Mouse (Mus musculus) G1E (cell line): Measurements from ENCODE around the gene 1700001P01Rik. TPM values are rescaled to one million over a fixed set of nuclear protein-coding genes. Genes with fewer than 3 reads are reported as not detected.

Experiments used
- ATAC-seq: 2 replicates; pipeline ENCODE4 v1.8.0; 2016; ENCODE audit warnings: mild to moderate bottlenecking; ENCODE audit not compliant: insufficient number of reproducible peaks, poor library complexity, low FRiP score, severe bottlenecking; ENCODE audit errors: extremely low read depth
- DNase-seq: peaks from one replicate; pipeline ENCODE4 v3.0.0; 2012; ENCODE audit warnings: low spot score
- H3K27me3 ChIP-seq: 2 replicates; pipeline ENCODE4 v1.6.1; 2012; ENCODE audit warnings: mild to moderate bottlenecking, low read length, inconsistent platforms; ENCODE audit not compliant: insufficient read depth
- H3K36me3 ChIP-seq: replicated peaks from 2 replicates; pipeline ENCODE3; 2012; ENCODE audit warnings: mild to moderate bottlenecking, inconsistent platforms
- H3K4me1 ChIP-seq: 2 replicates; pipeline ENCODE4 v1.6.1; 2012; ENCODE audit warnings: low read depth, low read length, inconsistent platforms, mixed read lengths; ENCODE audit not compliant: insufficient read depth
- H3K4me3 ChIP-seq: 2 replicates; pipeline ENCODE4 v1.5.1; 2012; ENCODE audit warnings: low read depth, mild to moderate bottlenecking, inconsistent platforms, low read length, moderate library complexity, mixed read lengths
- H3K9me3 ChIP-seq: replicated peaks from 2 replicates; pipeline ENCODE4 v1.6.1; 2012; ENCODE audit warnings: inconsistent platforms
- CTCF ChIP-seq: IDR thresholded peaks from 2 replicates; pipeline ENCODE4 v1.5.1; 2012; ENCODE audit warnings: low read depth, low read length, inconsistent platforms, mixed read lengths
- GATA1 ChIP-seq: IDR thresholded peaks from 2 replicates; pipeline ENCODE4 v1.6.1; 2012; ENCODE audit warnings: borderline replicate concordance, low read length, inconsistent platforms, mixed read lengths
- GATA2 ChIP-seq: IDR thresholded peaks from 2 replicates; pipeline ENCODE4 v1.6.1; 2012; ENCODE audit warnings: low read depth, low read length, inconsistent platforms, borderline replicate concordance
- POLR2AphosphoS5 ChIP-seq: IDR thresholded peaks from 2 replicates; pipeline ENCODE4 v1.6.1; 2012; ENCODE audit warnings: low read depth, low read length, inconsistent platforms; ENCODE audit not compliant: insufficient replicate concordance
- TAL1 ChIP-seq: conservative IDR thresholded peaks from 2 replicates; pipeline ENCODE4 v1.6.1; 2012; ENCODE audit warnings: low read depth, low read length, inconsistent platforms, mixed read lengths
- polyA plus RNA-seq: library from polyadenylated mRNA; stranded (reverse); fragments of >175 nt; gene quantifications from 2 replicates; pipeline ENCODE4 v1.2.3, GENCODE M21; 2012
- total RNA-seq, 2 experiments: library from RNA; stranded (forward) in 1 of 2; stranded (reverse) in 1 of 2; fragments of 200-1000 nt in 1 of 2; fragments of >200 nt in 1 of 2; fragmentation: Nextera tagmentation in 1 of 2; gene quantifications; 2 replicates each; pipeline ENCODE4 v1.2.3; 2014 to 2017

1700001P01Rik gene
- total and polyA plus RNA-seq, 3 experiments: 0.09 to 0.33 TPM; not detected in 1

DNA sequence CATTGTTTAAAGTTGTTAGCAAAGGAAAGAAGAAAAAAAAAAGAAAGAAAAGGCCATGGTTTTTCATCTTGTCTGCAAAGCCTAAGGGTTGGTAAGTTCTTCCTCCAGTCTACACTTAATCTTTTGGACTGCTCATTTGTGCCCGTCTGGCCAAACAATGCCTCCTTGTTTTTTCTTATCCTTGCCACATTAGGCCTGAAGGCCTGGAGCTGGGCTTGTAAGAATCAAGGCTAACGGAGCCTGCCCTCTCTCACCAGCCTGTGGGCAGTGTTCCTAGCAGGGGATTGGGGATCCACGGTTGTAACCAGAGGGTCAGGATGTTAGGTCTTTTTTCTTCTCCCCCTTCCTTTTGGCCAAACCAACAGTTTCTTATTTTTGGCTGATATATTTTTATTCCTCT, 35.3 kb upstream of the 1700001P01Rik start:
- peaks cover 96% of the 10 kb centered on the region for H3K36me3 ChIP-seq
- H3K27me3 ChIP-seq: no peaks in the 10 kb centered on the region
- TF ChIP-seq TAL1 (no peak), GATA1 (no peak), POLR2AphosphoS5 (no peak), CTCF (no peak), GATA2 (no peak)
- peaks cover 34% of the 10 kb centered on the region for H3K4me1 ChIP-seq
- no peak overlapping the region for H3K4me3 ChIP-seq
- ATAC-seq (no peak), DNase-seq (no peak)
- H3K9me3 ChIP-seq: no peaks in the 10 kb centered on the region

DNA sequence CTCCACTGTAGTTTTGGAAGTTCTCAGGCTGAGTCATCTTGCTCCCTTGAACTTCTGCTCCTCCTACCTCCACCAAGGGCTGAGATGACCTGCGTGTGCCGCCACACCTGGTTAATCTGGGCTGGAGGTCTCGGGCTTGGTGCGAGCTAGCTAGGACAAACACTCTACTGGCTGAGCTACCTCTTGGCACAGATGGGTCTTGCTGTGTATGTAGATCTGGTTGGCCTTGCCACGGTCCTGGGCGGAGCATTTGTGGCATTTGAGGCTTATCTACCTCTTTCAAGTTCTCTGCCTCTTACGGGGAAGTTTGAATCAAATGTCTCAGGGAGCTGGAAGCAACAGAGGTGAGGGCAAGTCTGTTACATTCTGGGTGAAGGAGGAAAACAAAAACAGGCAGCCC, 34.6 kb upstream of the 1700001P01Rik start:
- Histone ChIP-seq H3K4me3 (no peak overlapping the region), H3K27me3 (no peaks in the 10 kb centered on the region), H3K9me3 (no peaks in the 10 kb centered on the region), H3K36me3 (peaks cover 92% of the 10 kb centered on the region), H3K4me1 (peaks cover 40% of the 10 kb centered on the region)
- DNase-seq (no peak), ATAC-seq (no peak)
- TF ChIP-seq GATA1 (no peak), CTCF (no peak), TAL1 (no peak), POLR2AphosphoS5 (no peak), GATA2 (no peak)

DNA sequence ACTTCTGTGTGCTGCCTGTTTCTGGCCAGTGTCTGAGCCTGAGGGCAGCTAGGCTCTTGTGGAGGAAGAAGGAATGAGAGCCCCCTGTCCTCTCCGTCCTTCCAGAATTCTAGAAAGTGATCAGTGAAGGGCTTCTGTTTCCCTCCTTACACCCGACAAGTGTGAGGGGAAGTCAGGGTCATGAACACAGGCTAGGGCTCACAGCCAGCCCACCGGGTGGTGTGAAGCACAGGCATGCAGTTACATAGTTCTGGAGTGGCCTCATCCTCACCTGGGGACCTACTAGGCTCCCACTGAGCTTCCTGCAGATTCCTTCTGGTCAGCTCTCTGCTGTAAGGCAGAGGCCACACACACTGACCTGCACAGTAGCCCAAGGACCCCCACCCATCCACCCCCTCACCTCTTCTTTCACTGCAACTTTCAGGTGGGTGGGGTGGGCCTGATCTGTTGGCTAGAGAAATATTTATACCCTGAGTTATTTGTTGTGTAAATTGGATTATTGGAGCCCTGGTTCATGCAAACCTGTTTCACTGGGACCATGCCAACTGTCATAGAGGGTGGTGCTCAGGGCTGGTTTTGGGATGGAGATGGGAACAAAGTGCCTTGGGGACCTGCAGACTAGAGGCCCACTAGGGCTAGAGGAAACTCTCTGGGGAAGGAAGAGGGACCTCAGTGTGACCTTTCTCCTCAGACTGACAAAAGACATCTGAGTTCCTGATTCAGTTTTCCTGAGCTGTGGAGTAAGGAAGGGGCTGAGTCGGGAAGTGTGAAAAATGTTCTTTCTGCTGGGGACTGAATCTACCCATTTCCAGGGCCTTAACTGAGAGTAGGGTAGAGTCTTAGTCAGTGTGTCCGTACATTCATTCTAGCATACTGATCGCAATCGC, 33.8 kb upstream of the 1700001P01Rik start:
- Histone ChIP-seq H3K4me3 (no peak overlapping the region), H3K27me3 (no peaks in the 10 kb centered on the region), H3K9me3 (no peaks in the 10 kb centered on the region), H3K4me1 (peaks cover 48% of the 10 kb centered on the region), H3K36me3 (peaks cover 88% of the 10 kb centered on the region)
- TF ChIP-seq CTCF: no peak
- no peak for TF ChIP-seq POLR2AphosphoS5
- TF ChIP-seq TAL1: no peak
- no peak for TF ChIP-seq GATA2
- no peak for TF ChIP-seq GATA1
- DNase-seq (no peak), ATAC-seq (no peak)

DNA sequence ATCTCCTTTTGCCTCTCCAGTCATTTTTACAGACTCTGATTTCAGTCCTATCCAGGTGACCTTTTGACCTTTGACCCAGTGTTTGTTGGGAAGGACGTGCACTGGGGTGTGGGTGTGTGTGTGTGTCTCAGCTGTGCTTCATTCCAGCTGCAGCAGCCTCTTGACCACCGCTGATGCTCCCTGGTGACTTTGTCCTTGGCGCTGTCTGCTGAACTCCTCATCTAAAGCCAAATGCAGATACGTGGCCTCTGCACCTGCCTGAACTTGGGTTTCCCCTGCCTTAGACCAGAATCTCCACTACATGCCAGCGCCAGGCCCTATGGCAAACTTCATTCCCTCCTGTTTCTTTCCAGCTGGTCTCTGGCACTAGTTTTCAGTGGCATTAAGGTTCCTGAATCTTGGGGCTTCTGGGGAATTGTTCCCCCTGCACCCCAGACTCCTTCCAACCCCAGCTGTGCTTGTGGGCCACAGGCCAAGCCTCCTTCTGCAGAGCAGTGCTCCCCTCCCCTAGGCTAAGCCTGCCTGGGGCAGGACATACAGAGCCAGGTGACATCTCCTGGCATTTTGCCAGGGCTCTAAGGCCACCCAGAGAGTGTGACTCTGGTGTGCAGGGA, 33.0 kb upstream of the 1700001P01Rik start:
- H3K9me3 ChIP-seq: no peaks in the 10 kb centered on the region
- peaks cover 55% of the 10 kb centered on the region for H3K4me1 ChIP-seq
- no peak overlapping the region for H3K4me3 ChIP-seq
- no peak for TF ChIP-seq CTCF
- peaks cover 85% of the 10 kb centered on the region for H3K36me3 ChIP-seq
- ATAC-seq (no peak), DNase-seq (no peak)
- no peaks in the 10 kb centered on the region for H3K27me3 ChIP-seq

DNA sequence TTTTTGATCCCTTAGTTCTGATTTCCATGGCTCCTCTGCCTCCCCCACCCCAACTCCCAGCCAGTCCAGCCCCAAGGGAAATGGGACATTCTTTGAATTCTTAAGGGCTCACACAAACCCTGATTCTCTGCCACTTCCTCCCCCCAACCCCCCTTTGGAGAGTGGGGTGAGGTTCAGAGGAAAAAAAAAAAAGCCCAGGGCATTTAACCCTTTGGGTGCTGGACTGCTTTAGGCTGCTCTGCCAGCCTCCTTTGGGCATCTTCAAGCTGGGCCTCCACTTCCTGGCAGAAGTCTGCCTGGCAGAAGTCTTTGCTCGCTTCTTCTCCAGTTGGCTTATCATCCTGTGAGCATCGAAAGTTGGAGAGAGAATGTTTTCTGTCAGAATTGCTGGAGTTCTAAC, 32.4 kb upstream of the 1700001P01Rik start:
- TF ChIP-seq GATA1: no peak
- TF ChIP-seq POLR2AphosphoS5: no peak
- no peak for TF ChIP-seq TAL1
- TF ChIP-seq GATA2: no peak
- no peak for TF ChIP-seq CTCF
- H3K36me3 ChIP-seq: peaks cover 81% of the 10 kb centered on the region
- no peaks in the 10 kb centered on the region for H3K27me3 ChIP-seq
- DNase-seq (no peak), ATAC-seq (no peak)
- no peak overlapping the region for H3K4me3 ChIP-seq
- peaks cover 54% of the 10 kb centered on the region for H3K4me1 ChIP-seq
- no peaks in the 10 kb centered on the region for H3K9me3 ChIP-seq

DNA sequence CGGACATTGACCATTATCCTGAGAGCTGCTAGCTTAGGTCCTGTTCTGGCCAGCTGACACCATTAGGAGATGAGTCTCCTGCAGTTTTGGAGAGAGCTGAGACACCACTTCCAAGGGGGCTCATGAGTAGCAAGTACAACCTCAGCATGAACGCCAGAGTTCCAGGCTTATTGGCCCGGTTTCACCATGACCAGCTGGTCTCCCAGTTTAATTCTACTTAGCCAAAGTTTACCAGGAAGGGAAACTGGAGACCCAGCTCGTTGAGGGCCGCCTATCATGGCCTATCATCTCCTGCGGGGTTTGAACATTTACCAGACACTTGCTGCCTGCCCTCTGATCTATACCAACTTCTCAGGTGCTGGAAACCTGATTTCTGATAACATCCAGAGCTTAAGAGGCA, 31.9 kb upstream of the 1700001P01Rik start:
- no peak for DNase-seq
- no peak for ATAC-seq
- Histone ChIP-seq H3K9me3 (no peaks in the 10 kb centered on the region), H3K27me3 (no peaks in the 10 kb centered on the region), H3K4me3 (no peak overlapping the region), H3K4me1 (peaks cover 50% of the 10 kb centered on the region), H3K36me3 (peaks cover 76% of the 10 kb centered on the region)
- TF ChIP-seq TAL1 (no peak), GATA1 (no peak), CTCF (no peak), POLR2AphosphoS5 (no peak), GATA2 (no peak)

DNA sequence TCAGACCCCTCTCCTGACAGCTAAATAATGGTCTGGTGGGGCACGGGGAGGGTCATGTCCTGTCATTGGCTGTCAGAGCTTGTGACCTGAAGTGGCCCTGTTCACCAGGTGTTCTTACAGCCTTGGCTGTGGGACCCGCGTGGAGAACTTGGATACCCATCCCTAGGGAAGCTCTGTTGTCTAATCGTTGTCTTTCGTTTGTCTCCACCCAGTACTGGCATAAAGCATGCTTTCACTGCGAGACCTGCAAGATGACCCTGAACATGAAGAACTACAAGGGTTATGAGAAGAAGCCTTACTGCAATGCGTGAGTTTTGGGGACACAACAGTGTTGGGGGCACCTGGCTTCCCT, 30.9 kb upstream of the 1700001P01Rik start:
- no peak for ATAC-seq
- H3K4me3 ChIP-seq: no peak overlapping the region
- no peak for TF ChIP-seq TAL1
- no peak for TF ChIP-seq CTCF
- no peak for TF ChIP-seq GATA2
- TF ChIP-seq POLR2AphosphoS5: no peak
- TF ChIP-seq GATA1: no peak
- H3K36me3 ChIP-seq: peaks cover 74% of the 10 kb centered on the region
- H3K27me3 ChIP-seq: no peaks in the 10 kb centered on the region
- H3K9me3 ChIP-seq: no peaks in the 10 kb centered on the region
- H3K4me1 ChIP-seq: peaks cover 56% of the 10 kb centered on the region
- no peak for DNase-seq
